Mouse (Mus musculus): Measurements from ENCODE around the gene Pip4p1.

- no peak for TF ChIP-seq CTCF (IDR thresholded peaks at IDR 0.05)
- TF ChIP-seq EP300 (IDR thresholded peaks at IDR 0.05), result no peak
Observed at GRCm38 (mm10) chr14:50975001-50975400, 44.3 kb upstream of the Pip4p1 start.

All from lung, postnatal 0 days (tissue).